In the genomic region with DNA sequence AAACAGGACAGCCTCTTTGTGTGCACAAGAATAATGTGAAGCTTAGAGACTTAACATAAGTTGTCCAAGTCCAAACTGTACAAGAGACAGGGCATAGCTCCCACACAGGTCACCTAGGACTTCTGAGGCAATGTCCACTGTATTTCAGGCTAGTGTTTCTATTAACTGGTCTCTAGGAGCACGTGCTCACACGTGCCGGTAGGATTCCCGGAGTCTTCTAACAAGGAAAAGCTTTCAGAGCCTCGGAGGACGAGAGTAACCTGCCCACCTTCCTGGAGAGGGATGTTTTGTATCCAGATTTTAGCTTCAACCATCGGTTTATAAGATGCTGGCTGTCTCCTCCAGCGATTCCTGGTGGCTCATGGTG, we compare ENCODE assay signal across 8 mouse cellular contexts.
DNase-seq lines count a peak whose midpoint lies in the region; ATAC-seq and TF ChIP-seq lines count a peak whose summit lies in the region.

No protein-coding gene starts in this region.

- WGBS in heart, embryonic 13.5 days, result 20% methylated on average over 8 of the region's 8 CpGs
- 11% methylated on average over 8 of the region's 8 CpGs for WGBS in forebrain, embryonic 14.5 days
- 13% methylated on average over 8 of the region's 8 CpGs for WGBS in limb, embryonic 13.5 days

- no peaks in the 10 kb centered on the region for H3K36me3 ChIP-seq in heart, embryonic 13.5 days
- H3K36me3 ChIP-seq in CH12.LX (replicated peaks in 1 of 2; ENCODE audit: control insufficient read depth in 1 of 2, insufficient read depth in 1 of 2, low read length in 1 of 2), result no peaks in the 10 kb centered on the region
- no peaks in the 10 kb centered on the region for H3K36me3 ChIP-seq in forebrain, embryonic 14.5 days (ENCODE audit: control insufficient read depth, insufficient read depth, low read length)
- H3K36me3 ChIP-seq in limb, embryonic 13.5 days, result no peaks in the 10 kb centered on the region

- ATAC-seq in heart, embryonic 13.5 days (ENCODE audit: extremely low read depth, insufficient number of reproducible peaks, low FRiP score, low TSS enrichment), result no peak
- no peak for ATAC-seq in forebrain, embryonic 14.5 days
- no peak for ATAC-seq in limb, embryonic 13.5 days (ENCODE audit: low FRiP score, low read depth)

- TF ChIP-seq POLR2A in CH12.LX (IDR thresholded peaks at IDR 0.05; ENCODE audit: low read depth, low read length), result no peak

- peaks cover 22% of the 10 kb centered on the region for H3K4me1 ChIP-seq in heart, embryonic 13.5 days
- H3K4me1 ChIP-seq in CH12.LX (ENCODE audit: control insufficient read depth in 1 of 2, insufficient read depth in 2 of 2), result peaks cover 0 to 12% of the 10 kb centered on the region in 2 experiments; a peak in 2 of 4 replicates
- H3K4me1 ChIP-seq in forebrain, embryonic 14.5 days (ENCODE audit: control insufficient read depth, insufficient read depth, low read length), result peaks cover 17% of the 10 kb centered on the region
- peaks cover 22% of the 10 kb centered on the region for H3K4me1 ChIP-seq in limb, embryonic 13.5 days

- no peaks in the 10 kb centered on the region; the same call in 1 of the 2 replicates for H3K9me3 ChIP-seq in heart, embryonic 13.5 days
- peaks cover 3% of the 10 kb centered on the region for H3K9me3 ChIP-seq in CH12.LX (replicated peaks; ENCODE audit: low read length)
- H3K9me3 ChIP-seq in forebrain, embryonic 14.5 days (replicated peaks; ENCODE audit: control insufficient read depth, low read length), result no peaks in the 10 kb centered on the region
- H3K9me3 ChIP-seq in limb, embryonic 13.5 days, result no peaks in the 10 kb centered on the region

- H3K9ac ChIP-seq in heart, embryonic 13.5 days, result peak overlapping the region; percentile 74
- H3K9ac ChIP-seq in CH12.LX (ENCODE audit: insufficient read depth, low read depth), result no peak overlapping the region
- H3K9ac ChIP-seq in forebrain, embryonic 14.5 days (ENCODE audit: low read length), result peak overlapping the region; percentile 52; the same call in 1 of the 2 replicates
- H3K9ac ChIP-seq in limb, embryonic 13.5 days, result 0 out of 2 replicates have a peak overlapping the region, but pooled peaks have one; percentile 55

- in situ Hi-C loops in CH12.LX (cut with MboI; ENCODE audit: low pct_ligation_motif_present, low pct_unique_long_range_greater_than_20kb, low sequenced_read_pairs), result no loop called here

- H3K27ac ChIP-seq in heart, embryonic 13.5 days (replicated peaks), result no peak overlapping the region
- H3K27ac ChIP-seq in CH12.LX (ENCODE audit: insufficient read depth, low read depth), result no peak overlapping the region
- 0 out of 2 replicates have a peak overlapping the region, but pooled peaks have one; percentile 39 for H3K27ac ChIP-seq in forebrain, embryonic 14.5 days (ENCODE audit: low read depth, low read length)
- H3K27ac ChIP-seq in limb, embryonic 13.5 days, result peak overlapping the region; percentile 53; the same call in 1 of the 2 replicates

- H3K4me3 ChIP-seq in heart, embryonic 13.5 days, result peak overlapping the region; percentile 45
- no peak overlapping the region for H3K4me3 ChIP-seq in CH12.LX (replicated peaks in 1 of 3; ENCODE audit: low read depth in 2 of 3, low read length in 2 of 3, poor library complexity in 1 of 3)
- H3K4me3 ChIP-seq in forebrain, embryonic 14.5 days (ENCODE audit: low read depth, low read length), result 0 out of 2 replicates have a peak overlapping the region, but pooled peaks have one; percentile 23
- H3K4me3 ChIP-seq in limb, embryonic 13.5 days, result peak overlapping the region; percentile 36

- dilution Hi-C loops in CH12.LX (cut with MboI; ENCODE audit: extremely low pct_ligation_motif_present, extremely low pct_unique_long_range_greater_than_20kb, low sequenced_read_pairs), result no loop called here

- no peak for TF ChIP-seq EP300 in CH12.LX (IDR thresholded peaks at IDR 0.05; ENCODE audit: low read length)

- no peak for TF ChIP-seq RAD21 in CH12.LX (IDR thresholded peaks at IDR 0.05; ENCODE audit: low read depth, low read length)

- no peaks in the 10 kb centered on the region for H3K79me2 ChIP-seq in CH12.LX (replicated peaks; ENCODE audit: control insufficient read depth, extremely low read depth, insufficient read depth, poor library complexity, severe bottlenecking)

- DNase-seq in heart, adult 18-20 months, result no peak
- DNase-seq in CH12.LX (ENCODE audit: extremely low read depth), result no peak
- no peak for DNase-seq in forebrain, embryonic 14.5 days (ENCODE audit: low spot score)
- no peak for DNase-seq in spleen, postnatal 36 days (ENCODE audit: low spot score in 2 of 2)
- DNase-seq in layer of hippocampus, postnatal 36 days, result no peak
- DNase-seq in cerebellum, postnatal 14 days, result no peak

- H3K27me3 ChIP-seq in heart, embryonic 13.5 days (replicated peaks), result no peaks in the 10 kb centered on the region
- no peaks in the 10 kb centered on the region for H3K27me3 ChIP-seq in CH12.LX (replicated peaks)
- no peaks in the 10 kb centered on the region for H3K27me3 ChIP-seq in forebrain, embryonic 14.5 days (replicated peaks; ENCODE audit: control insufficient read depth, insufficient read depth, low read length)
- no peaks in the 10 kb centered on the region for H3K27me3 ChIP-seq in limb, embryonic 13.5 days

- H3K4me2 ChIP-seq in heart, embryonic 13.5 days, result peak overlapping the region; percentile 80
- no peak overlapping the region for H3K4me2 ChIP-seq in CH12.LX (ENCODE audit: insufficient read depth, low read depth, poor library complexity, severe bottlenecking)
- H3K4me2 ChIP-seq in forebrain, embryonic 14.5 days (ENCODE audit: low read length), result peak overlapping the region; percentile 61
- peak overlapping the region; percentile 73 for H3K4me2 ChIP-seq in limb, embryonic 13.5 days (replicated peaks)

- no peak for TF ChIP-seq CTCF in CH12.LX (conservative IDR thresholded peaks at IDR 0.05 in 1 of 2, IDR thresholded peaks at IDR 0.05 in 1 of 2; ENCODE audit: low read depth in 2 of 2, low read length in 2 of 2)

TF ChIP-seq in CH12.LX, 34 proteins besides CTCF, POLR2A, EP300 and RAD21:
- no peak for TF ChIP-seq TCF12 (IDR thresholded peaks at IDR 0.05; ENCODE audit: low read depth, low read length)
- peak; percentile 37 for TF ChIP-seq BHLHE40 (IDR thresholded peaks at IDR 0.05; ENCODE audit: low read depth, low read length)

Comparison
In these comparisons a context has a peak if more than half of its experiments do, and no peak if none do; other contexts are left out.
1. H3K27ac ChIP-seq: peak in forebrain, embryonic 14.5 days (single experiment) and limb, embryonic 13.5 days (single experiment); none in heart, embryonic 13.5 days (single experiment) and CH12.LX (single experiment).
2. H3K4me3 ChIP-seq: peak in heart, embryonic 13.5 days (single experiment), forebrain, embryonic 14.5 days (single experiment) and limb, embryonic 13.5 days (single experiment); none in CH12.LX (0 of 3).